Mouse (Mus musculus) cortical plate, adult 2 months (tissue): Measurements from ENCODE around the gene Gm39115.

ENCODE experiments used
- CTCF ChIP-seq: fragments of 200-500 bp; IDR thresholded peaks from 2 replicates; pipeline ENCODE4 v1.5.1; 2011; ENCODE audit warnings: mild to moderate bottlenecking, control low read depth, low read length; ENCODE audit not compliant: insufficient read depth; ENCODE audit errors: extremely low read depth
- POLR2A ChIP-seq: fragments of 200-500 bp; IDR thresholded peaks from 2 replicates; pipeline ENCODE4 v1.6.1; 2011; ENCODE audit warnings: mild to moderate bottlenecking, low read length, control low read depth; ENCODE audit not compliant: insufficient read depth; ENCODE audit errors: extremely low read depth

DNA sequence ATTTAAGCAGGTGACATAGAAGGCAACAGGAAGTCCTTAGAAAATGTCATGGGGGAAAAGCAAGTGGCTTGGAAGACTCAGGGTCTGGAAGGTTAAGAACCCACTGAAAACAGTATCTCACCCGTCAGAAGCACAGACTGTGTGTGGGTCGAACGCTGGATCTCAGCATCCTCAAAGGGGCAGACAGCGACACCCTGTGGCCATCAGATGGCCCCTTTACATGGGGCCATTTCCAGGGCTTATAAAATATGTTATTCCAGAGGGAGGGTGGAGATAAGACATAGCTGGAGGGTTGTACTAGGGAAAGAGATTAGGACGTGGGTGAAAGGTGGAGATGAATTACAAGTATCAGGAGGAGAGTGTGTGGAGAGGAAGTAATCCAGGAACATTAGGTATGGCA lies 16.2 kb downstream of the Gm39115 start:
- TF ChIP-seq POLR2A (no peak), CTCF (peak; percentile 43; the same call in 1 of the 2 replicates)
